Mouse (Mus musculus) embryonic stem cell, embryonic (primary cell): Measurements from ENCODE around the gene Tgfb2.

Source experiments
- CTCF ChIA-PET, 4 experiments: fragments of 300-600 bp in 2 of 4; fragments of 350-600 bp in 2 of 4; sonication (Branson Sonifier 250); formaldehyde crosslinking; loops; one replicate each; lab custom pipeline; 2022; ENCODE audit warnings: inconsistent platforms in 2 of 4; lab: Charles Lee
- POLR2A ChIA-PET, 4 experiments: fragments of 300-600 bp in 2 of 4; fragments of 350-600 bp in 2 of 4; sonication (Branson Sonifier 250); formaldehyde crosslinking; loops; one replicate each; lab custom pipeline; 2022; ENCODE audit warnings: antibody characterized with exemption in 4 of 4, inconsistent platforms in 1 of 4; lab: Charles Lee

The Tgfb2 gene

GRCm38 (mm10) chr1:186627451-186627995 is 78.3 kb downstream of the Tgfb2 start:
- ChIA-PET POLR2A (no interaction called here), CTCF (no interaction called here)

GRCm38 (mm10) chr1:186624474-186624873 is 81.3 kb downstream of the Tgfb2 start:
- ChIA-PET CTCF (no interaction called here), POLR2A (interaction anchor here in 1 of 4 experiments (0.9 kb wide), 1 partner anchor 14 kb away, joined by 3 read pairs; no protein-coding TSS in a partner anchor)

DNA sequence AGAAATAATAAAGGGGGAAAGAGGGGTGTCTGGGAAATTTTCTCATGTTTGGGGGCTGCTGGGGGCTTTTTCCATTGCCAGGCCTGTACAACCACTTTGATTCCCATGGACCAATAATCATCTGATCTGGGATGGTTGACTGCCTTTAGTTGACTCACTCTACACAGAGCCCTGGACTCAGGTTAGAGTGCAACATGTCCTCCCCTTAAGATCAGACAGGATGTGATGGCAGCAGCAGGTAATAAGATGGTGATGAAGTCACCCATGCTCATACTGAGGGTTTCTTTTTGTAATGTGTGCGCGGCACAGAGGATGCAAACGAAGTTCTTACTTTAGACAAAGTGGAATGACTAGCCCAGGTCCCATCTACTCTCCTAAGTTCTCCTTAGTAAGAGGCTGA is 84.0 kb downstream of the Tgfb2 start:
- ChIA-PET CTCF (no interaction called here), POLR2A (no interaction called here)

- POLR2A ChIA-PET = no interaction called here
- CTCF ChIA-PET = interaction anchor here in 1 of 4 experiments (0.6 kb wide), 1 partner anchor 8 kb away, joined by 5 read pairs; no protein-coding TSS in a partner anchor
Measured at GRCm38 (mm10) chr1:186618285-186618684, 87.5 kb downstream of the Tgfb2 start.

DNA sequence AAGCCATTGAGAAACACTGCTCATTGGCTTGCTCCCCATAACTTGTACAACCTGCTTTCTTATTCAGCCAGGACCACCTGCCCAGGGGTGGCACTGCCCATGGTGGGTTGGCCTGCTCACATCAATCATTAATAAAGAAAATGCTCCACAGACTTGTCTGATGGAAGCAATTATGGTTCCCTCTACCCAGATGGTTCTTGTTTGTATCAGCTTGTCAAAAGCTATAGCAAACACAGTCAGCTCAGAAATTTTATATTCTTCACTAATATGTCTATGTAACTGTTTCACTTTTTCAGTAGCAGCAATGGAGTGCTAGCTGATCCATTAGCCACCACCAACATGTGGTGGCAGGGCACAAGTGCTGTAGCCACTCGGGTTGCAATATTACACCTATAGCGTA is 94.4 kb downstream of the Tgfb2 start:
- CTCF ChIA-PET = interaction anchor here in 1 of 4 experiments (0.6 kb wide), 1 partner anchor 63 kb away, joined by 5 read pairs; no protein-coding TSS in a partner anchor
- POLR2A ChIA-PET = interaction anchor here in 1 of 4 experiments (1.8 kb wide), 1 partner anchor 63 kb away, joined by 3 read pairs; no protein-coding TSS in a partner anchor

DNA sequence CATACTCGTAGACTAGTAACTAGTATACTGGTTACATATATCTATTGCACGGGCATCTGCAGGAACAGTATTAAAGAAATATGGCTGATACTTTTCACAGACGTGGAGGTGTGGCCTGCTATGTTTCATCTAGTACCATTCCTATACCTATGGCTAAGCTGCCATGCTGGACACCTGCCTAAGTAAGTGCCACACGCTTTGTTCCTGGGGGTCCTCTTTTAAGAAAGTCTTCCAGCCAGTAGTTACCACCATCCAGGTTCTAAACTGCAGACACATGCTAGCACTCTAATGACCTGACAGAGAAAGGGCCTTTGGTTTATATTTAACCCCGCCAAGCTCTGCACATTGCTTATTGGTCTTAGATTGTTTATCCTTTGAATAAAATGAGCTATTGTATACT is 95.3 kb downstream of the Tgfb2 start:
- POLR2A ChIA-PET = interaction anchor here in 2 of 4 experiments (0.9 to 1.8 kb wide), 4 partner anchors 12 to 62 kb away, joined by 3 to 4 read pairs (median 3); no protein-coding TSS in a partner anchor

GRCm38 (mm10) chr1:186609793-186610233 is 96.0 kb downstream of the Tgfb2 start:
- ChIA-PET CTCF (interaction anchor here in 3 of 4 experiments (0.6 to 0.8 kb wide), 3 partner anchors 8 to 153 kb away, joined by 3 to 5 read pairs (median 3); no protein-coding TSS in a partner anchor), POLR2A (interaction anchor here in 3 of 4 experiments (0.5 to 1.8 kb wide), 6 partner anchors 11 to 177 kb away, joined by 3 to 6 read pairs (median 4); no protein-coding TSS in a partner anchor)

More for the DNA sequence above, 95.3 kb downstream of the Tgfb2 start:
- CTCF ChIA-PET = interaction anchor here in 2 of 4 experiments (0.8 kb wide), 2 partner anchors 154 kb away, joined by 3 read pairs; no protein-coding TSS in a partner anchor

GRCm38 (mm10) chr1:186608116-186608515 is 97.7 kb downstream of the Tgfb2 start:
- ChIA-PET CTCF (no interaction called here), POLR2A (interaction anchor here in 1 of 4 experiments (0.7 to 0.8 kb wide), 3 partner anchors 37 to 672 kb away, joined by 3 read pairs; no protein-coding TSS in a partner anchor)

GRCm38 (mm10) chr1:186605635-186606034 is 100.2 kb downstream of the Tgfb2 start:
- POLR2A ChIA-PET = interaction anchor here in 1 of 4 experiments (0.6 kb wide), 1 partner anchor 43 kb away, joined by 3 read pairs; no protein-coding TSS in a partner anchor

GRCm38 (mm10) chr1:186604124-186604523 is 101.7 kb downstream of the Tgfb2 start:
- ChIA-PET CTCF (interaction anchor here in 1 of 4 experiments (0.7 kb wide), 1 partner anchor 89 kb away, joined by 3 read pairs; no protein-coding TSS in a partner anchor), POLR2A (interaction anchor here in 1 of 4 experiments (0.6 kb wide), 1 partner anchor 475 kb away, joined by 9 read pairs; no protein-coding TSS in a partner anchor)

More at GRCm38 (mm10) chr1:186605635-186606034, 100.2 kb downstream of the Tgfb2 start:
- CTCF ChIA-PET = no interaction called here

GRCm38 (mm10) chr1:186588226-186588625 is 117.6 kb downstream of the Tgfb2 start:
- ChIA-PET CTCF (no interaction called here), POLR2A (no interaction called here)

- ChIA-PET POLR2A (no interaction called here), CTCF (interaction anchor here in 1 of 4 experiments (0.6 kb wide), 1 partner anchor 430 kb away, joined by 4 read pairs; no protein-coding TSS in a partner anchor)
Measured at GRCm38 (mm10) chr1:186587065-186587804, 118.6 kb downstream of the Tgfb2 start.

DNA sequence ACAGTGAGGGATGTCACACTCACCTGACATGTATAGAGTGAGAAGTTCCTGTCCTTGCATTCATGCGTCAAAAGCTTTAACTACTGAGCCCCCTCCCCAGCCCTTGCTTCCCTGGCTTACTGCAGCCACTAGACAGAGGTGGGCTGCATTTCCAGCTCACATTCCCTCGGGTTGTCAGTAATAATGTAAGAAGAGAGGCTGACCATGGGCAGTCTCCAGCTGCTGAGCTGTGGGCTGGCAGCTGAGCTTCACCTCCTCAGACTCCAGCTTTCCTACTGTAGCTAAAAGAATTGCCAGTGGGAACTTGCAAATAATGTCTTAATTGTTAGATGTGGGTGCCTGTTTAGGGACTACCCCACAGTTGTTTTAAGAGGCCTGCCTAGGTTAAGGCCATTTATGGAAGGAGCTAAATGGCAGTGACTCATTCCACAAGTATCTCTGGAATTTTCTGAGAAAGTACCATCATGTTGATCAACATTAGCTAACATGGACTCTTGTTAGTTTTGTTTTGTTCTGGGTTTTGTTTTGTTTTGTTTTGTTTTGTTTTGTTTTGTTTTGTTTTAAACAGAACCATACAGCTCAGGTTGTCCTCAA is 120.1 kb downstream of the Tgfb2 start:
- CTCF ChIA-PET = no interaction called here
- POLR2A ChIA-PET = no interaction called here

- ChIA-PET CTCF (no interaction called here), POLR2A (no interaction called here)
Measured at GRCm38 (mm10) chr1:186583933-186584332, 121.9 kb downstream of the Tgfb2 start.

- ChIA-PET POLR2A (interaction anchor here in 1 of 4 experiments (0.8 kb wide), 2 partner anchors 9 to 15 kb away, joined by 3 read pairs; no protein-coding TSS in a partner anchor), CTCF (no interaction called here)
Measured at GRCm38 (mm10) chr1:186582113-186582512, 123.7 kb downstream of the Tgfb2 start.

- ChIA-PET POLR2A (interaction anchor here in 1 of 4 experiments (0.8 kb wide), 1 partner anchor 14 kb away, joined by 3 read pairs; no protein-coding TSS in a partner anchor), CTCF (interaction anchor here in 1 of 4 experiments (0.6 kb wide), 1 partner anchor 766 kb away, joined by 3 read pairs; no protein-coding TSS in a partner anchor)
Measured at GRCm38 (mm10) chr1:186581666-186582065, 124.1 kb downstream of the Tgfb2 start.

- ChIA-PET CTCF (interaction anchor here in 1 of 4 experiments (0.6 to 0.7 kb wide), 2 partner anchors 49 to 766 kb away, joined by 3 to 5 read pairs; no protein-coding TSS in a partner anchor), POLR2A (interaction anchor here in 1 of 4 experiments (0.8 kb wide), 1 partner anchor 14 kb away, joined by 3 read pairs; no protein-coding TSS in a partner anchor)
Measured at GRCm38 (mm10) chr1:186581114-186581513, 124.7 kb downstream of the Tgfb2 start.

- ChIA-PET CTCF (no interaction called here), POLR2A (no interaction called here)
Measured at GRCm38 (mm10) chr1:186577302-186577701, 128.5 kb downstream of the Tgfb2 start.
